41 mouse cellular contexts compared by ENCODE assay signal in genomic region chr9:18412371-18412770, GRCm38 (mm10). TPM values are rescaled to one million over a fixed set of nuclear protein-coding genes. Genes with fewer than 3 reads are reported as not detected.
"Had no signal": no experiment of that assay in that cellular context is flagged by ENCODE, and none has a peak within 500 bp of the region (broad histone marks: within the 10 kb centered on the region; RNA-seq: fewer than 3 reads in every experiment).

No protein-coding gene starts in this region.

RNA-seq across cellular contexts. Expression of gene Ubtfl1, which starts 8.2 kb away (rescaled TPM):
- total RNA-seq: heart, postnatal 10 days; heart, postnatal 14 days; heart, postnatal 25 days; heart, postnatal 36 days; heart, postnatal 4 days; hematopoietic stem cell, adult 5-6 weeks; hindbrain, postnatal 0 days; layer of hippocampus, adult 18-20 months; layer of hippocampus, adult 2 months; layer of hippocampus, adult 8-10 months; layer of hippocampus, postnatal 10 days; layer of hippocampus, postnatal 14 days; layer of hippocampus, postnatal 25 days; layer of hippocampus, postnatal 36 days; left cerebral cortex, adult 18-20 months; left cerebral cortex, adult 2 months; left cerebral cortex, adult 8-10 months had no signal
- polyA plus RNA-seq: heart, embryonic 12.5 days; heart, embryonic 13.5 days; heart, embryonic 14.5 days; heart, embryonic 15.5 days; heart, embryonic 16.5 days; heart, postnatal 0 days; hindbrain, embryonic 10.5 days; hindbrain, embryonic 11.5 days; hindbrain, embryonic 12.5 days; hindbrain, embryonic 13.5 days; hindbrain, embryonic 14.5 days; hindbrain, embryonic 15.5 days; hindbrain, embryonic 16.5 days; hindbrain, postnatal 0 days; intestine, embryonic 14.5 days; intestine, embryonic 15.5 days; intestine, embryonic 16.5 days; intestine, postnatal 0 days; kidney, adult 2 months; kidney, embryonic 14.5 days; kidney, embryonic 15.5 days; kidney, embryonic 16.5 days; kidney, postnatal 0 days; large intestine, adult 2 months had no signal

RNA-seq across cellular contexts. Expression of gene Naalad2, which starts 9.6 kb away (rescaled TPM):
- total RNA-seq: hematopoietic stem cell, adult 5-6 weeks had no signal

RNA-seq across cellular contexts. Expression of gene Mbd3l2, which starts 18.1 kb away (rescaled TPM):
- total RNA-seq: heart, postnatal 10 days; heart, postnatal 14 days; heart, postnatal 25 days; heart, postnatal 36 days; heart, postnatal 4 days; hindbrain, postnatal 0 days; layer of hippocampus, adult 18-20 months; layer of hippocampus, adult 2 months; layer of hippocampus, adult 8-10 months; layer of hippocampus, postnatal 10 days; layer of hippocampus, postnatal 14 days; layer of hippocampus, postnatal 25 days; layer of hippocampus, postnatal 36 days; left cerebral cortex, adult 18-20 months; left cerebral cortex, adult 2 months; left cerebral cortex, adult 8-10 months had no signal
- polyA plus RNA-seq: heart, embryonic 12.5 days; heart, embryonic 13.5 days; heart, embryonic 14.5 days; heart, embryonic 15.5 days; heart, embryonic 16.5 days; heart, postnatal 0 days; hindbrain, embryonic 10.5 days; hindbrain, embryonic 12.5 days; hindbrain, embryonic 16.5 days; inflammation-experienced regulatory T-cells, adult 6 months; intestine, embryonic 14.5 days; intestine, embryonic 15.5 days; intestine, embryonic 16.5 days; intestine, postnatal 0 days; kidney, adult 2 months; kidney, embryonic 14.5 days; kidney, embryonic 15.5 days; kidney, embryonic 16.5 days; kidney, postnatal 0 days; large intestine, adult 2 months had no signal
